Mouse (Mus musculus): ENCODE measurements around the gene Gm20479.

DNA sequence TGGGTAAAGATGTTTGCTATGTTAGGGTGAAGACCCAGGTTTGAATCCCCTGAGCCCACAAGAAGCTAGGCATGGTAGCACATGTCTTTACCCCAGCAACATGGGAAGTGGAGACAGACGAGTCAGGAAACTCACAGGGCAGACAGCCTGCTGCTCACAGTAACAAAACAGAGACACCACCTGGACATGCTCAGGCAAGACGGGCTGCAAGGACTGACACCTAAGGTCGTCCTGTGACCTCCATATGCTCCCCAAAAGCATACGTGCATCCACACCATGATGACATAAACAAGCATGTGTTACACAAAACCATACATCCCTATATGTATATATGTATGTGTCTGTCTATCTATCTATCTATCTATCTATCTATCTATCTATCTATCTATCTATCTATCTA is 24.3 kb upstream of the Gm20479 start:
- no peak for TF ChIP-seq TCF3 (IDR thresholded peaks at IDR 0.05; ENCODE audit: insufficient read length, low read depth)
- TF ChIP-seq POLR2AphosphoS2 (IDR thresholded peaks at IDR 0.05; ENCODE audit: insufficient read length, low read depth) = no peak
- no peak for TF ChIP-seq POLR2A (IDR thresholded peaks at IDR 0.05; ENCODE audit: insufficient read length, low read depth)
- no peak for TF ChIP-seq USF1 (IDR thresholded peaks at IDR 0.05; ENCODE audit: low read depth)
- TF ChIP-seq MYOD1 (IDR thresholded peaks at IDR 0.05; ENCODE audit: control insufficient read depth in 1 of 3, insufficient read length in 2 of 3, low read depth in 2 of 3) = no peak
- TF ChIP-seq REST (IDR thresholded peaks at IDR 0.05; ENCODE audit: insufficient read depth, insufficient read length) = no peak
- TF ChIP-seq MAX (IDR thresholded peaks at IDR 0.05; ENCODE audit: low read depth) = no peak
- TF ChIP-seq TCF12 (IDR thresholded peaks at IDR 0.05; ENCODE audit: insufficient read depth, poor library complexity, severe bottlenecking) = no peak
- TF ChIP-seq CEBPB (IDR thresholded peaks at IDR 0.05; ENCODE audit: insufficient read depth, poor library complexity, severe bottlenecking) = no peak
- no peak for TF ChIP-seq SRF (IDR thresholded peaks at IDR 0.05; ENCODE audit: control insufficient read depth, insufficient read length, low read depth)
- no peak for TF ChIP-seq E2F4 (IDR thresholded peaks at IDR 0.05; ENCODE audit: insufficient read depth)

All from myocyte (in vitro differentiated cells).